Mouse (Mus musculus): ENCODE measurements around the gene Vps37c. TPM values are rescaled to one million over a fixed set of nuclear protein-coding genes. Genes with fewer than 3 reads are reported as not detected.

Gene Vps37c
- 33.5 and 36.1 TPM in 2 replicates for polyA plus RNA-seq (2016; fragmentation: Nextera tagmentation; extraction: Ambion mirVana)

DNA sequence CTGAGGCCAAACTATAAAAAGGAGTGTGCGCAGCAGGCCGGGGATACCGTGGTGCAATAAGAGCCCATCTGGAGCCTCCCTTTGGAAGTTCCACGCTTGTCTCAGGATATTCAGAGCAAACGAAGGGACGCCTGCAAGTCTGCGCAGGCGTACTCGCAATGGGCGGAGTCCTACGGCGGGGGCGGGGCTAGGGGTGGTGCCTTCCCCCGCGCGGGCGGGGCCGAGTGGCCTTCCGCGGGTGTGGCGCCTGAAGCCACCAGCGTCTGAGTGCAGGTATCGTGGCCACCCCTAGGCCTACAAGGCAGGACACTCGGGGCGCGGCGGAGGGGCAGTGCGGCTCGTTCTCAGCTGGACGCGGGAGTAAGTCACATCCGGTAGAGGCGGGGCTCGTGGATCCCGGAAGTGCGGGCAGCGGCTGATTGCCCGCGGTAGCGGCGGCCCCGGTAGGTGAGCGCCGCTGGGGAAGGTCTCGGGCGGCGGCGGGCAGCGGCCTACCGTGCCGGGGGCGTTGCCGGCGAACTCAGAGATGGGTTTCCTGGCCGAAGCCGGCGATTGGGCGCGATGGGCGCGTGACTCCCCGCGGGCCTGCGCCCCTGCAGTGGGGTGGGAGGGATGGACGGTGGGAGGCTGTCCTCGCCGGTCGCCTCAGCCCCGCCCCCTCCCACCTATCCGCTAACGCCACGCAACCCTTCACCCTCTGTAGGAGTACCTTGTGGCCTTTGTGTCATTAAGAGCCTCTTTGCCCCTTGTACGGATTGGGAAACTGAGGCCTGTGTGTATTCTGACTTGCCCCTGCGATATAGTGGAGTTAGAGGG lies at the start of gene Vps37c:
Gene Vps37c (plus strand): TSS at position 199 of the 816 bp plus-strand sequence.
- DNase-seq (ENCODE audit: extremely low spot score, low spot score): peak; percentile 93
- no peaks in the 10 kb centered on the region for H3K27me3 ChIP-seq (ENCODE audit: poor library complexity, severe bottlenecking)
- H3K36me3 ChIP-seq (replicated peaks): no peaks in the 10 kb centered on the region
- H3K4me3 ChIP-seq: peak within 1 kb of the TSS; percentile 71
- peaks cover 28% of the 10 kb centered on the region for H3K4me1 ChIP-seq
- peak within 1 kb of the TSS; percentile 96 for H3K27ac ChIP-seq
- H3K9me3 ChIP-seq: no peaks in the 10 kb centered on the region
- under 1% methylated on average over 73 of the region's 74 CpGs for WGBS

DNA sequence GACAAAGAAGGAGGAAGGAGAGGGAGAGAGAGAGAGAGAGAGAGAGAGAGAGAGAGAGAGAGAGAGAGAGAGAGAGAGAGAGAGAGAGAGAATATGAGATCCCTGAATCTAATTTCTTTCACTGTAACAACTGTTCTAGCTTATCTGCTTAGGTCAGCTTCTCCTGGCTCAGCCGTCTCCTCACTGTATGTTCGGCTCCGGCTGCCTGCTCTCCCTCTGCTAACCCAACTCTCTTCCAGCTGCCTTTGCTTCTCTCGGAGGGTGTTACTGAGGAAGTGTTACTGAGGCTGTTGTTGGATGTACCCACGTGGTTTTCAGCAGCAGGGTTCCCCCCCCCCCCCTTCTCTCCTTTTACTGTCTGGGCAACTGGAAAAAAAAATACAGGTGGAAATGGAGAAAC lies 48.5 kb upstream of the Vps37c start:
- no peaks in the 10 kb centered on the region for H3K36me3 ChIP-seq (replicated peaks)
- no peaks in the 10 kb centered on the region for H3K9me3 ChIP-seq
- peaks cover 15% of the 10 kb centered on the region for H3K27me3 ChIP-seq (ENCODE audit: poor library complexity, severe bottlenecking)
- WGBS: 27% methylated on average over 5 of the region's 5 CpGs
- peaks cover 8% of the 10 kb centered on the region for H3K4me1 ChIP-seq
- H3K4me3 ChIP-seq: no peak overlapping the region
- no peak for DNase-seq (ENCODE audit: extremely low spot score, low spot score)
- no peak overlapping the region for H3K27ac ChIP-seq

GRCm38 (mm10) chr19:10640589-10641378 lies 47.8 kb upstream of the Vps37c start:
- Histone ChIP-seq H3K9me3 (no peaks in the 10 kb centered on the region), H3K27ac (no peak overlapping the region), H3K4me1 (0 out of 2 replicates have a peak, but pooled peaks cover 5% of the 10 kb centered on the region), H3K36me3 (replicated peaks) (no peaks in the 10 kb centered on the region), H3K27me3 (ENCODE audit: poor library complexity, severe bottlenecking) (peaks cover 8% of the 10 kb centered on the region), H3K4me3 (no peak overlapping the region)
- WGBS: 56% methylated on average over 13 of the region's 13 CpGs
- DNase-seq (ENCODE audit: extremely low spot score, low spot score): no peak

GRCm38 (mm10) chr19:10645616-10646015 lies 42.9 kb upstream of the Vps37c start:
- 95% methylated on average over 2 of the region's 2 CpGs for WGBS
- H3K4me3 ChIP-seq: no peak overlapping the region

DNA sequence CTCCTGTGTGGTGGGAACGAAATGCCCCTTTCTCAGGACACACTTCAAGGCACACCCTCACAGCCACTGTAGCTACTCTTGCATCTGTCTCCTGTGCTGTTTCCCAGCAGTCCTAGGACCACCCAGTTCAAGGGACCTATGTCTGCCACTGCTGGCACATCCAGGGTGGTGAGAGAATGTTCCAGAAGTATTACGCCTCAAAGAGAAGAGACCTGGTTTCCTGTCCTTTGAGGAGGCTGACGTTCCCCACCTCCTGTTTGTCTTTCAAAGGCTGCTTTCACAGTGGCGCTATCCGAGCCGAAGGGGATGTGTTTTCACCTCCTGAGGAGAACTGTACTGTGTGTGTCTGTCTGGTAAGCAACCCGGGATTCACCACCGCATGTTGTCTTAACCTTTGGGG lies 40.4 kb upstream of the Vps37c start:
- no peaks in the 10 kb centered on the region for H3K4me1 ChIP-seq
- H3K36me3 ChIP-seq (replicated peaks): no peaks in the 10 kb centered on the region
- H3K4me3 ChIP-seq: no peak overlapping the region
- no peak overlapping the region for H3K27ac ChIP-seq
- DNase-seq (ENCODE audit: extremely low spot score, low spot score): no peak
- WGBS: 84% methylated on average over 8 of the region's 8 CpGs
- H3K27me3 ChIP-seq (ENCODE audit: poor library complexity, severe bottlenecking): no peaks in the 10 kb centered on the region
- no peaks in the 10 kb centered on the region for H3K9me3 ChIP-seq

More at GRCm38 (mm10) chr19:10645616-10646015, 42.9 kb upstream of the Vps37c start:
- Histone ChIP-seq H3K36me3 (replicated peaks) (no peaks in the 10 kb centered on the region), H3K9me3 (no peaks in the 10 kb centered on the region), H3K4me1 (0 out of 2 replicates have a peak, but pooled peaks cover 1% of the 10 kb centered on the region), H3K27me3 (ENCODE audit: poor library complexity, severe bottlenecking) (no peaks in the 10 kb centered on the region), H3K27ac (no peak overlapping the region)
- no peak for DNase-seq (ENCODE audit: extremely low spot score, low spot score)

DNA sequence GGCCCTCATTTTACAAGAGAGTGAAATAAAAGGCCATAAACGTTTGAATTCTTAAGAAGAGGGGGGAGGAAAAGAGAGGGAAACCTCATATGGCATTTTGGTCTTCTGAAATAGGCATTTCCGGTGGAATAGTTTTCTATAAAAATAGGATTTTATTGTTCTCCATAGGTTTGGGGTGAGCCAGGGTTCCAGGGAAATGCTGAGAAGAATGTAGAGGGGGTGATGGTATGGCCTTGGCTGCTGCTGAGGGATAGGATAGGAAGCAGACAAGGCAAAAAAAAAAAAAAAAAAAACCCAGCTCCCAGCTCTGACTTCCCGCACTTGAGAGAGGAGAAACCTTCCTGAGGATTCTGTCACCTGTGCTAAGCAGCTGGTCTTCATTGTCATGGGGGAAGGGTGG lies 32.5 kb upstream of the Vps37c start:
- Histone ChIP-seq H3K9me3 (no peaks in the 10 kb centered on the region), H3K27ac (no peak overlapping the region), H3K4me3 (no peak overlapping the region), H3K4me1 (no peaks in the 10 kb centered on the region), H3K36me3 (replicated peaks) (no peaks in the 10 kb centered on the region), H3K27me3 (ENCODE audit: poor library complexity, severe bottlenecking) (no peaks in the 10 kb centered on the region)
- 67% methylated on average over 3 of the region's 3 CpGs for WGBS
- DNase-seq (ENCODE audit: extremely low spot score, low spot score): no peak

DNA sequence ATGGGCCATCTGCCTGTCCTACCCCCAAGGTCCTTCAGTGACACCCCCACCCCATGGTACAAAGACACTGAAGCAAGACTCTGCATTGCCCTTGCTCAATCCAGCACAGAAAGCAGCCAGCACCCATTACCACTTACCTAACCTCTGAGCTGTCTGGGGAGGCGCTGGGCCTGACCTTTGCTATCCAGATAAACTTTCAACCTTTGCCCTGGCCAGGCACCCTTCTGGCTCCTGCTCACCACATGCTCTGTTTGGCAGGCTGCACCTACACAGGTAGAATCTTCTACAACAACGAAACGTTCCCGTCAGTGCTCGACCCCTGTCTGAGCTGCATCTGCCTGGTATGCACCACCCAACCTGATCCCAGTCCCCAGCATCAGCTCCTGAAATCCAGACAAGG lies 30.8 kb upstream of the Vps37c start:
- DNase-seq (ENCODE audit: extremely low spot score, low spot score): no peak
- 89% methylated on average over 5 of the region's 5 CpGs for WGBS
- Histone ChIP-seq H3K9me3 (no peaks in the 10 kb centered on the region), H3K27ac (no peak overlapping the region), H3K4me1 (no peaks in the 10 kb centered on the region), H3K27me3 (ENCODE audit: poor library complexity, severe bottlenecking) (no peaks in the 10 kb centered on the region), H3K4me3 (no peak overlapping the region), H3K36me3 (replicated peaks) (no peaks in the 10 kb centered on the region)

GRCm38 (mm10) chr19:10658406-10658805 lies 30.1 kb upstream of the Vps37c start:
- no peak for DNase-seq (ENCODE audit: extremely low spot score, low spot score)
- WGBS: 85% methylated on average over 2 of the region's 2 CpGs
- H3K9me3 ChIP-seq: no peaks in the 10 kb centered on the region
- no peak overlapping the region for H3K4me3 ChIP-seq
- no peaks in the 10 kb centered on the region for H3K4me1 ChIP-seq
- no peaks in the 10 kb centered on the region for H3K36me3 ChIP-seq (replicated peaks)
- H3K27ac ChIP-seq: no peak overlapping the region
- no peaks in the 10 kb centered on the region for H3K27me3 ChIP-seq (ENCODE audit: poor library complexity, severe bottlenecking)

GRCm38 (mm10) chr19:10661373-10661772 lies 27.2 kb upstream of the Vps37c start:
- DNase-seq (ENCODE audit: extremely low spot score, low spot score): no peak
- H3K9me3 ChIP-seq: no peaks in the 10 kb centered on the region
- H3K4me3 ChIP-seq: no peak overlapping the region
- no peak overlapping the region for H3K27ac ChIP-seq
- no peaks in the 10 kb centered on the region for H3K36me3 ChIP-seq (replicated peaks)
- 79% methylated on average over 5 of the region's 5 CpGs for WGBS
- H3K4me1 ChIP-seq: no peaks in the 10 kb centered on the region
- H3K27me3 ChIP-seq (ENCODE audit: poor library complexity, severe bottlenecking): no peaks in the 10 kb centered on the region

GRCm38 (mm10) chr19:10661919-10662318 lies 26.6 kb upstream of the Vps37c start:
- no peaks in the 10 kb centered on the region for H3K4me1 ChIP-seq
- no peak overlapping the region for H3K4me3 ChIP-seq
- no peak for DNase-seq (ENCODE audit: extremely low spot score, low spot score)
- no peaks in the 10 kb centered on the region for H3K36me3 ChIP-seq (replicated peaks)
- 90% methylated on average over 2 of the region's 2 CpGs for WGBS
- no peaks in the 10 kb centered on the region for H3K9me3 ChIP-seq
- H3K27ac ChIP-seq: no peak overlapping the region
- no peaks in the 10 kb centered on the region for H3K27me3 ChIP-seq (ENCODE audit: poor library complexity, severe bottlenecking)

- Histone ChIP-seq H3K9me3 (no peaks in the 10 kb centered on the region), H3K36me3 (replicated peaks) (no peaks in the 10 kb centered on the region), H3K4me3 (no peak overlapping the region), H3K4me1 (no peaks in the 10 kb centered on the region), H3K27ac (0 out of 2 replicates have a peak overlapping the region, but pooled peaks have one; percentile 9), H3K27me3 (ENCODE audit: poor library complexity, severe bottlenecking) (no peaks in the 10 kb centered on the region)
- no peak for DNase-seq (ENCODE audit: extremely low spot score, low spot score)
- WGBS: 77% methylated on average over 3 of the region's 3 CpGs
Measured at GRCm38 (mm10) chr19:10662665-10663064, 25.9 kb upstream of the Vps37c start.

GRCm38 (mm10) chr19:10665093-10665492 lies 23.4 kb upstream of the Vps37c start:
- no peaks in the 10 kb centered on the region for H3K27me3 ChIP-seq (ENCODE audit: poor library complexity, severe bottlenecking)
- H3K9me3 ChIP-seq: no peaks in the 10 kb centered on the region
- H3K4me1 ChIP-seq: no peaks in the 10 kb centered on the region
- no peak for DNase-seq (ENCODE audit: extremely low spot score, low spot score)
- WGBS: 62% methylated on average over 3 of the region's 3 CpGs
- H3K27ac ChIP-seq: no peak overlapping the region
- no peaks in the 10 kb centered on the region for H3K36me3 ChIP-seq (replicated peaks)
- no peak overlapping the region for H3K4me3 ChIP-seq

- H3K9me3 ChIP-seq: no peaks in the 10 kb centered on the region
- H3K36me3 ChIP-seq (replicated peaks): no peaks in the 10 kb centered on the region
- no peaks in the 10 kb centered on the region for H3K27me3 ChIP-seq (ENCODE audit: poor library complexity, severe bottlenecking)
- WGBS: 27% methylated on average over 2 of the region's 2 CpGs
- no peak overlapping the region for H3K4me3 ChIP-seq
- peak; percentile 49 for DNase-seq (ENCODE audit: extremely low spot score, low spot score)
- H3K4me1 ChIP-seq: no peaks in the 10 kb centered on the region
- H3K27ac ChIP-seq: no peak overlapping the region
Measured at GRCm38 (mm10) chr19:10665499-10665898, 23.0 kb upstream of the Vps37c start.
